Mouse (Mus musculus): Measurements from ENCODE around the gene St3gal5.

DNA sequence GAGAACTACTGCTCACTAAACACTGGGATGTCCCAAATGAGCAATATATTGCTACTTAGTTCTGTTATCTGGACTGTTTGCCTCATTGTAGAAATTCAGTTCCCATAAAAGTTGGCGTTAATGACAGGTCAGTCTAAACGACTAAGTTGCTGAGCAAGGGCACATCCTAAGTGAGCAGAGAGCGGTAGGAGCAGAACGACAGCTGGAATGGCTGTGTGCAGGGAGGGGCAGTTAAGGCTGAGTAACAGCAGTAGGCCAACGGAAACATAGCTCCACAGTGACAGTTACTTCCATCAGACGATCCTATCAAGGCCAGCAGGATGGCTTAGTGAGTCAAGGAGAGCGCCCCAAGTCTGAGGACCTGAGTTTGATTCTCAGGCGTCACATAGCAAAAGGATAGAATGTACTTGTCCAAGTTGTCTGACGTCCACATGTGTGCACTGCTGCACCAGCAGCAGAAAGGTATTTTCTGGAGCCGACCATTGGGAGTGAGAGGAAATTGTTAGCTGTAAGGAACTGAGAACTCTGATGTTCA lies 62.5 kb downstream of the St3gal5 start:
- TF ChIP-seq FLI1 (IDR thresholded peaks at IDR 0.05; ENCODE audit: low read length) (no peak), GATA1 (IDR thresholded peaks at IDR 0.05; ENCODE audit: borderline replicate concordance, low read length) (no peak)

Measured in megakaryocyte, embryonic 14.5 days (primary cell).